Mouse (Mus musculus) heart, adult 2 months (tissue): ENCODE measurements around the gene St6gal1.

Experiments
- EP300 ChIP-seq: fragments of 200-500 bp; IDR thresholded peaks from 2 replicates; pipeline ENCODE4 v1.6.1; 2011; ENCODE audit warnings: low read depth, low read length, control low read depth; ENCODE audit not compliant: insufficient read depth
- POLR2A ChIP-seq: fragments of 200-500 bp; IDR thresholded peaks from 2 replicates; pipeline ENCODE4 v1.6.1; 2011; ENCODE audit warnings: mild to moderate bottlenecking, low read depth, low read length, control low read depth; ENCODE audit not compliant: insufficient read depth

DNA sequence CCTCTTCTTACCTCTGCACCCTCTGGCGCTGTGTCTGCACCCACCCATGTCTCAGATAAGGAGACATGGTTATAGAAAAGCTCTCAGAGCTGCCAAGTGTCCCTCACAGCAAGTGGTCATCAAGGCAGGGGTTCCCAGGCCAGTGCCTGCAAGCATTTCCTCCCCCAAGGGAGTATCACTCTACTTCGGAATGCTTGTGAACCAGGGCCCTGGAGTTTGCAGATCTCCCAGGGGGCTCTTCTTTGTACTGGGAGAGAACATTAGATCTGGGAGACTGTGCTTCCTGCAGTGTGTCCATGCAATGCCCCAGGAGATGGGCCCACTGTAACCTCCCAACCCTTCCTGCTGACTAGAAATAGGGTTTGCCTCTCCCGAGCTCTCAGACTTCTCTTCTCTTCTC is 35.0 kb downstream of the St6gal1 start:
- TF ChIP-seq EP300 (no peak), POLR2A (no peak)
